28 mouse cellular contexts compared by ENCODE assay signal in genomic region chr7:45915011-45915410, GRCm38 (mm10). TPM values are rescaled to one million over a fixed set of nuclear protein-coding genes. Genes with fewer than 3 reads are reported as not detected.
DNase-seq lines count a peak whose midpoint lies in the region; ATAC-seq and TF ChIP-seq lines count a peak whose summit lies in the region.
"Had no signal": no experiment of that assay in that cellular context is flagged by ENCODE, and none has a peak within 500 bp of the region (broad histone marks: within the 10 kb centered on the region; RNA-seq: fewer than 3 reads in every experiment).

No protein-coding gene starts in this region.

- 0 out of 2 replicates have a peak overlapping the region, but pooled peaks have one; percentile 55 for H3K9ac ChIP-seq in embryonic facial prominence, embryonic 13.5 days
- 0 out of 2 replicates have a peak overlapping the region, but pooled peaks have one; percentile 8 for H3K9ac ChIP-seq in midbrain, postnatal 0 days (replicated peaks; ENCODE audit: low read length, poor library complexity, severe bottlenecking)
- H3K9ac ChIP-seq in midbrain, embryonic 15.5 days = no peak overlapping the region
- H3K9ac ChIP-seq: embryonic facial prominence, embryonic 15.5 days; forebrain, postnatal 0 days; hindbrain, embryonic 14.5 days had no signal

- TF ChIP-seq CTCF in midbrain, postnatal 0 days (IDR thresholded peaks at IDR 0.05) = no peak

- H3K27ac ChIP-seq in embryonic facial prominence, embryonic 13.5 days = no peak overlapping the region
- H3K27ac ChIP-seq in embryonic facial prominence, embryonic 10.5 days (replicated peaks) = no peak overlapping the region
- H3K27ac ChIP-seq in midbrain, postnatal 0 days (ENCODE audit: low read depth, low read length) = no peak overlapping the region
- no peak overlapping the region for H3K27ac ChIP-seq in midbrain, embryonic 15.5 days
- H3K27ac ChIP-seq: heart, embryonic 15.5 days; hindbrain, embryonic 14.5 days had no signal

- H3K36me3 ChIP-seq in embryonic facial prominence, embryonic 13.5 days = peaks cover 24% of the 10 kb centered on the region
- peaks cover 19% of the 10 kb centered on the region for H3K36me3 ChIP-seq in embryonic facial prominence, embryonic 10.5 days (replicated peaks)
- peaks cover 4% of the 10 kb centered on the region; the same call in 1 of the 2 replicates for H3K36me3 ChIP-seq in midbrain, postnatal 0 days (ENCODE audit: insufficient read depth, low read length)
- H3K36me3 ChIP-seq in midbrain, embryonic 15.5 days (replicated peaks) = peaks cover 8% of the 10 kb centered on the region; the same call in 1 of the 2 replicates

- no peak overlapping the region for H3K4me3 ChIP-seq in embryonic facial prominence, embryonic 13.5 days
- no peak overlapping the region for H3K4me3 ChIP-seq in embryonic facial prominence, embryonic 10.5 days
- H3K4me3 ChIP-seq in midbrain, postnatal 0 days (ENCODE audit: low read depth, low read length) = no peak overlapping the region
- H3K4me3 ChIP-seq in midbrain, embryonic 15.5 days = no peak overlapping the region
- H3K4me3 ChIP-seq: embryonic facial prominence, embryonic 15.5 days; heart, embryonic 15.5 days; hindbrain, embryonic 10.5 days had no signal

- H3K27me3 ChIP-seq in embryonic facial prominence, embryonic 13.5 days = no peaks in the 10 kb centered on the region
- H3K27me3 ChIP-seq in embryonic facial prominence, embryonic 10.5 days (replicated peaks; ENCODE audit: low read depth, poor library complexity, severe bottlenecking) = peaks cover 6% of the 10 kb centered on the region
- H3K27me3 ChIP-seq in midbrain, postnatal 0 days (ENCODE audit: insufficient read depth, low read length) = no peaks in the 10 kb centered on the region
- 0 out of 2 replicates have a peak, but pooled peaks cover 3% of the 10 kb centered on the region for H3K27me3 ChIP-seq in midbrain, embryonic 15.5 days (replicated peaks)
- H3K27me3 ChIP-seq: embryonic facial prominence, embryonic 15.5 days; heart, embryonic 15.5 days had no signal

- H3K9me3 ChIP-seq in embryonic facial prominence, embryonic 13.5 days = no peaks in the 10 kb centered on the region
- H3K9me3 ChIP-seq in embryonic facial prominence, embryonic 10.5 days = peaks cover 1% of the 10 kb centered on the region; the same call in 1 of the 2 replicates
- H3K9me3 ChIP-seq in midbrain, postnatal 0 days (ENCODE audit: low read length) = no peaks in the 10 kb centered on the region
- H3K9me3 ChIP-seq in midbrain, embryonic 15.5 days = no peaks in the 10 kb centered on the region
- H3K9me3 ChIP-seq: embryonic facial prominence, embryonic 15.5 days; heart, embryonic 15.5 days had no signal

- DNase-seq in adrenal gland, adult (ENCODE audit: inconsistent age in 2 of 2, low spot score in 1 of 2) = peak; percentile 43 to 72
- DNase-seq in adrenal gland, adult 18-20 months (ENCODE audit: low spot score in 2 of 2) = no peak
- DNase-seq in embryonic facial prominence, embryonic 10.5 days (ENCODE audit: low spot score) = no peak
- DNase-seq in midbrain, postnatal 0 days (ENCODE audit: low spot score) = no peak
- DNase-seq: adrenal gland, postnatal 25 days; cerebellum, adult 11-12 months; cerebellum, adult 8-10 months; cerebellum, postnatal 10 days; cerebellum, postnatal 36 days; embryo, embryonic 11 days; forebrain, postnatal 0 days; gastrocnemius, adult 2 months; gastrocnemius, postnatal 14 days; heart, postnatal 10 days; heart, postnatal 36 days; kidney, adult 18-20 months had no signal

- WGBS in embryonic facial prominence, embryonic 13.5 days = 80% methylated on average over 5 of the region's 5 CpGs
- WGBS in embryonic facial prominence, embryonic 10.5 days = 90% methylated on average over 5 of the region's 5 CpGs
- WGBS in midbrain, postnatal 0 days = 91% methylated on average over 5 of the region's 5 CpGs
- 92% methylated on average over 5 of the region's 5 CpGs for WGBS in midbrain, embryonic 15.5 days

- ATAC-seq in embryonic facial prominence, embryonic 13.5 days (ENCODE audit: insufficient number of reproducible peaks, insufficient read depth, low FRiP score, low TSS enrichment, low read depth) = no peak
- no peak for ATAC-seq in midbrain, postnatal 0 days (ENCODE audit: low FRiP score)
- no peak for ATAC-seq in midbrain, embryonic 15.5 days (replicated peaks)
- ATAC-seq: activated CD4-positive, CD25-positive, alpha-beta regulatory T cell, adult 4 months; forebrain, embryonic 14.5 days; forebrain, postnatal 0 days had no signal

- H3K4me1 ChIP-seq in embryonic facial prominence, embryonic 13.5 days = peaks cover 50% of the 10 kb centered on the region
- peaks cover 32% of the 10 kb centered on the region for H3K4me1 ChIP-seq in embryonic facial prominence, embryonic 10.5 days
- H3K4me1 ChIP-seq in midbrain, postnatal 0 days (ENCODE audit: insufficient read depth, low read length) = peaks cover 11% of the 10 kb centered on the region; the same call in 1 of the 2 replicates
- peaks cover 25% of the 10 kb centered on the region for H3K4me1 ChIP-seq in midbrain, embryonic 15.5 days

- no peak overlapping the region for H3K4me2 ChIP-seq in embryonic facial prominence, embryonic 13.5 days
- no peak overlapping the region for H3K4me2 ChIP-seq in midbrain, postnatal 0 days (ENCODE audit: low read depth, low read length, poor library complexity, severe bottlenecking)
- H3K4me2 ChIP-seq in midbrain, embryonic 15.5 days = no peak overlapping the region
- H3K4me2 ChIP-seq: heart, embryonic 11.5 days; heart, embryonic 15.5 days; hindbrain, embryonic 14.5 days had no signal

RNA-seq across cellular contexts. Expression of gene Emp3, which starts 6.2 kb away (rescaled TPM):
- total RNA-seq in adrenal gland, adult 18-20 months (2021) = 100 to 1,000 TPM; 299 to 421 TPM
- polyA plus RNA-seq in embryonic facial prominence, embryonic 13.5 days (2015; fragmentation: Nextera tagmentation; extraction: Ambion mirVana) = 199 and 213 TPM in 2 replicates
- polyA plus RNA-seq in embryonic facial prominence, embryonic 10.5 days (2016; fragmentation: Nextera tagmentation; extraction: Ambion mirVana) = 9.9 and 15.6 TPM in 2 replicates
- total RNA-seq in midbrain, postnatal 0 days (2014; rRNA removed) = 12.8 and 17.0 TPM in 2 replicates
- 36.4 and 38.5 TPM in 2 replicates for polyA plus RNA-seq in midbrain, postnatal 0 days (2015; fragmentation: Nextera tagmentation; extraction: Ambion mirVana)
- polyA plus RNA-seq in midbrain, embryonic 15.5 days (2015; fragmentation: Nextera tagmentation; extraction: Ambion mirVana) = 35.2 and 40.3 TPM in 2 replicates

RNA-seq across cellular contexts. Expression of gene Ccdc114, which starts 8.9 kb away (rescaled TPM):
- total RNA-seq in adrenal gland, adult 18-20 months (2021) = 10 to 100 TPM; 17.7 to 21.1 TPM
- polyA plus RNA-seq in embryonic facial prominence, embryonic 13.5 days (2015; fragmentation: Nextera tagmentation; extraction: Ambion mirVana) = 2.4 and 3.2 TPM in 2 replicates
- 4.6 and 6.8 TPM in 2 replicates for polyA plus RNA-seq in embryonic facial prominence, embryonic 10.5 days (2016; fragmentation: Nextera tagmentation; extraction: Ambion mirVana)
- 4.2 and 7.2 TPM in 2 replicates for total RNA-seq in midbrain, postnatal 0 days (2014; rRNA removed)
- polyA plus RNA-seq in midbrain, postnatal 0 days (2015; fragmentation: Nextera tagmentation; extraction: Ambion mirVana) = 4.3 and 5.8 TPM in 2 replicates
- polyA plus RNA-seq in midbrain, embryonic 15.5 days (2015; fragmentation: Nextera tagmentation; extraction: Ambion mirVana) = 6.0 TPM in 2 replicates

RNA-seq across cellular contexts. Expression of gene Tmem143, which starts 18.3 kb away (rescaled TPM):
- 10 to 100 TPM; 70.9 to 89.3 TPM for total RNA-seq in adrenal gland, adult 18-20 months (2021)
- polyA plus RNA-seq in embryonic facial prominence, embryonic 13.5 days (2015; fragmentation: Nextera tagmentation; extraction: Ambion mirVana) = 7.1 and 7.2 TPM in 2 replicates
- polyA plus RNA-seq in embryonic facial prominence, embryonic 10.5 days (2016; fragmentation: Nextera tagmentation; extraction: Ambion mirVana) = 4.5 and 5.5 TPM in 2 replicates
- 27.4 and 41.6 TPM in 2 replicates for total RNA-seq in midbrain, postnatal 0 days (2014; rRNA removed)
- polyA plus RNA-seq in midbrain, postnatal 0 days (2015; fragmentation: Nextera tagmentation; extraction: Ambion mirVana) = 5.5 and 5.6 TPM in 2 replicates
- polyA plus RNA-seq in midbrain, embryonic 15.5 days (2015; fragmentation: Nextera tagmentation; extraction: Ambion mirVana) = 7.7 and 10.2 TPM in 2 replicates

RNA-seq across cellular contexts. Expression of gene Syngr4, which starts 18.5 kb away (rescaled TPM):
- total RNA-seq in adrenal gland, adult 18-20 months (2021) = not detected
- 0.41 TPM in 1 of 2 replicates, not detected in the other for polyA plus RNA-seq in embryonic facial prominence, embryonic 13.5 days (2015; fragmentation: Nextera tagmentation; extraction: Ambion mirVana)
- polyA plus RNA-seq in embryonic facial prominence, embryonic 10.5 days (2016; fragmentation: Nextera tagmentation; extraction: Ambion mirVana) = 1.2 and 1.3 TPM in 2 replicates
- total RNA-seq in midbrain, postnatal 0 days (2014; rRNA removed) = 0.38 TPM in 1 of 2 replicates, not detected in the other
- 0.25 and 0.30 TPM in 2 replicates for polyA plus RNA-seq in midbrain, postnatal 0 days (2015; fragmentation: Nextera tagmentation; extraction: Ambion mirVana)
- 0.22 TPM in 1 of 2 replicates, not detected in the other for polyA plus RNA-seq in midbrain, embryonic 15.5 days (2015; fragmentation: Nextera tagmentation; extraction: Ambion mirVana)
- total RNA-seq: ES-E14; forebrain, postnatal 0 days; gastrocnemius, adult 2 months; heart, adult 8-10 months; heart, postnatal 36 days had no signal
- polyA plus RNA-seq: activated CD4-positive, CD25-positive, alpha-beta regulatory T cell, adult 4 months; frontal cortex, adult 2 months had no signal

RNA-seq across cellular contexts. Expression of gene Grin2d, which starts 36.8 kb away (rescaled TPM):
- total RNA-seq in adrenal gland, adult 18-20 months (2021) = under 1 TPM; 0.66 to 0.67 TPM
- polyA plus RNA-seq in embryonic facial prominence, embryonic 13.5 days (2015; fragmentation: Nextera tagmentation; extraction: Ambion mirVana) = 0.56 and 0.72 TPM in 2 replicates
- polyA plus RNA-seq in embryonic facial prominence, embryonic 10.5 days (2016; fragmentation: Nextera tagmentation; extraction: Ambion mirVana) = 0.09 and 0.20 TPM in 2 replicates
- total RNA-seq in midbrain, postnatal 0 days (2014; rRNA removed) = 51.6 and 51.7 TPM in 2 replicates
- polyA plus RNA-seq in midbrain, postnatal 0 days (2015; fragmentation: Nextera tagmentation; extraction: Ambion mirVana) = 5.4 and 6.6 TPM in 2 replicates
- 2.7 and 3.9 TPM in 2 replicates for polyA plus RNA-seq in midbrain, embryonic 15.5 days (2015; fragmentation: Nextera tagmentation; extraction: Ambion mirVana)
- polyA plus RNA-seq: activated CD4-positive, CD25-positive, alpha-beta regulatory T cell, adult 4 months had no signal

Comparison
In these comparisons a context has a peak if more than half of its experiments do, and no peak if none do; other contexts are left out.
1. DNase-seq: peak in adrenal gland, adult (2 of 2); none in adrenal gland, adult 18-20 months (0 of 2), embryonic facial prominence, embryonic 10.5 days (single experiment) and midbrain, postnatal 0 days (single experiment).